Mouse (Mus musculus) spleen, adult 2 months (tissue): ENCODE measurements around the gene Akr1d1.

Source experiments
- CTCF ChIP-seq: fragments of 200-500 bp; IDR thresholded peaks from 2 replicates; pipeline ENCODE4 v1.5.1; 2011; ENCODE audit warnings: mild to moderate bottlenecking, inconsistent platforms; ENCODE audit not compliant: insufficient read depth, insufficient read length, insufficient replicate concordance; ENCODE audit errors: extremely low read depth
- POLR2A ChIP-seq: fragments of 200-500 bp; IDR thresholded peaks from 2 replicates; pipeline ENCODE4 v1.6.1; 2011; ENCODE audit warnings: low read depth, low read length, inconsistent platforms

- TF ChIP-seq POLR2A = no peak
- TF ChIP-seq CTCF = no peak
Measured at GRCm38 (mm10) chr6:37567363-37567762, 37.4 kb downstream of the Akr1d1 start.
